Mouse (Mus musculus): ENCODE results near the gene Mast4. TPM values are rescaled to one million over a fixed set of nuclear protein-coding genes. Genes with fewer than 3 reads are reported as not detected.
A peak's percentile ranks its signal among the peaks of the same experiment; 100 is the strongest.

The Mast4 gene
- total and polyA plus RNA-seq, 3 experiments = 8.5 to 33.1 (median 23.6) TPM

DNA sequence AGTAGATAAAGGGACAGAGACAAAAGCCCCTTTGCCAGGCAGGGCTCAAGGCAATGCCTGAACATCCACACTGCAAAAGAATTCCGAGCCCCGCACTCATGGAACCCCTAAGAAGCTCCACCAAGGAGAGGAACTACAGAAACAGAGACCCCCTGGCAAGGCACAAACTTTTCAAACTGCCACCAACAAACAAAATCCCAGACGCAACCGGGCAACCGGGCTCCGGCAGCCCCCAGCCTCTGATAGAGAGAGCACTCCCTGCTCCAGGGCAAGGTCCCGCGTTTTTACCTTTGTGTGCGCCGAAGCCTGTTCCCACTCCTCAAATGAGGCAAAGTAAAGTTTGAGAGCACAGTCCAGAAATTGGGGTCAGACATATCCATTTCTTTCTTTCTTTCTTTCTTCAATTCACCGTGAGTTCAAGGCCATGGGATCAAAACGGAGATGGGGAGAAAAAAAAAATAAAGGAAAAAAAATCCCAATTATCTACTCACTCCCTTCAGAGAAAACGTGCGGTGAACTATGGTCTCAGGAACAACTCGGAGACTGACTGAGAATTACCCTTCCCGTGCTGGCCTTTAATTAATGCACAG, 428.8 kb downstream of the Mast4 start:
- Histone ChIP-seq H3K79me2 (replicated peaks; ENCODE audit: control insufficient read depth, insufficient read depth, low read length) (peaks cover 2% of the 10 kb centered on the region), H3K27me3 (ENCODE audit: control insufficient read depth, insufficient read depth, low read length) (no peaks in the 10 kb centered on the region), H3K9ac (ENCODE audit: low read depth, low read length) (peak overlapping the region; percentile 81), H3K4me1 (ENCODE audit: control insufficient read depth, insufficient read depth, low read length) (peaks cover 16% of the 10 kb centered on the region), H3K36me3 (ENCODE audit: control insufficient read depth, insufficient read depth, low read length) (0 out of 2 replicates have a peak, but pooled peaks cover 3% of the 10 kb centered on the region), H3K4me3 (peak overlapping the region; percentile 65), H3K27ac (peak overlapping the region; percentile 89)
- TF ChIP-seq CTCF (IDR thresholded peaks at IDR 0.05) (no peak), POLR2A (IDR thresholded peaks at IDR 0.05; ENCODE audit: insufficient read depth, low read depth, low read length) (no peak), EP300 (IDR thresholded peaks at IDR 0.05; ENCODE audit: insufficient read depth, low read depth, low read length) (no peak)
- WGBS = 4% methylated on average over 16 of the region's 16 CpGs
- DNase-seq = peak in 1 of 2 experiments; percentile 44
- intact Hi-C loops (cut with DNase I) = loop anchor here (5.0 kb wide), 1 partner anchor 33 kb away; no protein-coding TSS in a partner anchor

DNA sequence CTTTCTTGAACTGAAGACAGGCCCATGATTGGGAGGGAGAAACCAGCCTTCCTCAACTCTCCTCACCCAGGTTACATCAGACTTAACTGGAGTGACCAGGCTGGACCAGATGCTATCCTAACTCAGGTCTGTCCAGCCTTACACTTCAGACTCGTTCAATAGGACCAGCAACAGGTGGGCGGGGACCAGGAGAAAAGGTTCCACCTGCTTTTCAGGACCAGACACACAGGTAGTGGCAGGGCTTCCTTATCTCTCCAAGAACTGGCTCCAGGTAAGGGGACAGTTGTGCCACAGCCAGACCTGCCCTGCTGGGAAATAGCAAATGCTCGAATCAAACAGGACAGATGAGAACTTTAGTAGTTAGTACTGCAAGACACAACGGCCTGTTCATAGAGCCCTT, 430.6 kb downstream of the Mast4 start:
- 62% methylated on average over 4 of the region's 4 CpGs for WGBS
- H3K4me1 ChIP-seq (ENCODE audit: control insufficient read depth, insufficient read depth, low read length) = peaks cover 25% of the 10 kb centered on the region
- TF ChIP-seq EP300 (IDR thresholded peaks at IDR 0.05; ENCODE audit: insufficient read depth, low read depth, low read length) (no peak), POLR2A (IDR thresholded peaks at IDR 0.05; ENCODE audit: insufficient read depth, low read depth, low read length) (no peak), CTCF (IDR thresholded peaks at IDR 0.05) (no peak)
- no peaks in the 10 kb centered on the region for H3K27me3 ChIP-seq (ENCODE audit: control insufficient read depth, insufficient read depth, low read length)
- H3K9ac ChIP-seq (ENCODE audit: low read depth, low read length) = no peak overlapping the region
- intact Hi-C loops (cut with DNase I) = no loop called here
- H3K36me3 ChIP-seq (ENCODE audit: control insufficient read depth, insufficient read depth, low read length) = 0 out of 2 replicates have a peak, but pooled peaks cover 3% of the 10 kb centered on the region
- peaks cover 2% of the 10 kb centered on the region for H3K79me2 ChIP-seq (replicated peaks; ENCODE audit: control insufficient read depth, insufficient read depth, low read length)
- H3K27ac ChIP-seq = no peak overlapping the region; the same call in 1 of the 2 replicates
- DNase-seq = no peak
- no peak overlapping the region for H3K4me3 ChIP-seq

DNA sequence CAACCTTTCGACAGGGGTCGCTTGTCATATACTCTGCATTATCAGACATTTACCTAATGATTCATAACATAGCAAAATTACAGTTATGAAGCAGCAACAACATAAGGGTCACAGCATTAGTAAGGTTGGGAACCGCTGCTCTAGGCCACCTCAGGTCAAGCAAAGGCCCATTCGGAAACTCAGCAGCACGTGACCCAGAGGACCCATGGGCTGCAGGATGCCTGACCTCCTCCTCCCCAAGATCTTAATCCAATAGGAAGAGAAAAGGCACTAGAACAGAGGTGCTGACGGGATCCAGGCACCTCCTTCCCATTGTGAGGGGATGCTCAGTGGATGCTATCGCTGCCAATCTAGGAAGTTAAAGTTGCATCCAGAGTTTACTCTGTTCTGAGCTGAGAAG, 432.2 kb downstream of the Mast4 start:
- no peak overlapping the region; the same call in 1 of the 2 replicates for H3K27ac ChIP-seq
- no peaks in the 10 kb centered on the region for H3K27me3 ChIP-seq (ENCODE audit: control insufficient read depth, insufficient read depth, low read length)
- H3K4me3 ChIP-seq = no peak overlapping the region
- TF ChIP-seq POLR2A (IDR thresholded peaks at IDR 0.05; ENCODE audit: insufficient read depth, low read depth, low read length) = no peak
- 0 out of 2 replicates have a peak, but pooled peaks have one; percentile 8 for TF ChIP-seq EP300 (IDR thresholded peaks at IDR 0.05; ENCODE audit: insufficient read depth, low read depth, low read length)
- peaks cover 3% of the 10 kb centered on the region; the same call in 1 of the 2 replicates for H3K36me3 ChIP-seq (ENCODE audit: control insufficient read depth, insufficient read depth, low read length)
- H3K9ac ChIP-seq (ENCODE audit: low read depth, low read length) = no peak overlapping the region
- peaks cover 31% of the 10 kb centered on the region for H3K4me1 ChIP-seq (ENCODE audit: control insufficient read depth, insufficient read depth, low read length)
- no peak for DNase-seq
- WGBS = 67% methylated on average over 7 of the region's 7 CpGs
- intact Hi-C loops (cut with DNase I) = no loop called here
- peaks cover 2% of the 10 kb centered on the region for H3K79me2 ChIP-seq (replicated peaks; ENCODE audit: control insufficient read depth, insufficient read depth, low read length)

DNA sequence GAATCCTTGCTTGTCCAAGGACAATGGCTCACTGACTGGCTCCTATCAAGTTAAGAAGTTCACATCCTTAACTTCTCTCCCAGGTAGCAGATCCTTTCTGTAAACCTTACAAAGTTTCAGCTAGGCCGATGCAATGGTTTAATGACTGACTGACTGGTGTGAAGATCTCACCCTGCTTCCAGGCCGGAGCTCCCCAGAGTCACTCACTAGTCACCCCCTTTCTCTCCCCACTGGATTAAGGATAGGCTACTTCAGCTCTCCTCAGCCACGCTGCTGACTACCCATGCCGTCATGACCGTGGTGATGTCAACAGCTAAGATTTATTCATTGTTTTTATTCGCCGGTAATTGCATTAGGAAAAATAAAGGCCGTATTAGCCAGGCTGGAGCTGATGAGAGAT, 433.8 kb downstream of the Mast4 start:
- no peak for TF ChIP-seq POLR2A (IDR thresholded peaks at IDR 0.05; ENCODE audit: insufficient read depth, low read depth, low read length)
- no peak for TF ChIP-seq EP300 (IDR thresholded peaks at IDR 0.05; ENCODE audit: insufficient read depth, low read depth, low read length)
- TF ChIP-seq CTCF (IDR thresholded peaks at IDR 0.05) = no peak
- no peak for DNase-seq
- Histone ChIP-seq H3K27me3 (ENCODE audit: control insufficient read depth, insufficient read depth, low read length) (no peaks in the 10 kb centered on the region), H3K27ac (no peak overlapping the region; the same call in 1 of the 2 replicates), H3K4me3 (no peak overlapping the region), H3K4me1 (ENCODE audit: control insufficient read depth, insufficient read depth, low read length) (peaks cover 34% of the 10 kb centered on the region), H3K36me3 (ENCODE audit: control insufficient read depth, insufficient read depth, low read length) (peaks cover 7% of the 10 kb centered on the region), H3K9ac (ENCODE audit: low read depth, low read length) (no peak overlapping the region), H3K79me2 (replicated peaks; ENCODE audit: control insufficient read depth, insufficient read depth, low read length) (peaks cover 4% of the 10 kb centered on the region)
- intact Hi-C loops (cut with DNase I) = no loop called here
- 81% methylated on average over 8 of the region's 8 CpGs for WGBS

GRCm38 (mm10) chr13:102900083-102900420, 434.2 kb downstream of the Mast4 start:
- H3K9ac ChIP-seq (ENCODE audit: low read depth, low read length) = no peak overlapping the region
- peaks cover 4% of the 10 kb centered on the region for H3K79me2 ChIP-seq (replicated peaks; ENCODE audit: control insufficient read depth, insufficient read depth, low read length)
- intact Hi-C loops (cut with DNase I) = no loop called here
- TF ChIP-seq EP300 (IDR thresholded peaks at IDR 0.05; ENCODE audit: insufficient read depth, low read depth, low read length) (no peak), CTCF (IDR thresholded peaks at IDR 0.05) (no peak), POLR2A (IDR thresholded peaks at IDR 0.05; ENCODE audit: insufficient read depth, low read depth, low read length) (no peak)
- H3K27me3 ChIP-seq (ENCODE audit: control insufficient read depth, insufficient read depth, low read length) = no peaks in the 10 kb centered on the region
- peaks cover 7% of the 10 kb centered on the region for H3K36me3 ChIP-seq (ENCODE audit: control insufficient read depth, insufficient read depth, low read length)
- peaks cover 36% of the 10 kb centered on the region for H3K4me1 ChIP-seq (ENCODE audit: control insufficient read depth, insufficient read depth, low read length)
- H3K4me3 ChIP-seq = no peak overlapping the region
- WGBS = 37% methylated on average over 2 of the region's 2 CpGs
- DNase-seq = no peak
- no peak overlapping the region; the same call in 1 of the 2 replicates for H3K27ac ChIP-seq

Measured in heart, adult 2 months (tissue).